Mouse (Mus musculus) retina, adult 2 months (tissue): Measurements from ENCODE around the gene Mars.

Experiments
- DNase-seq: peaks from one replicate; pipeline ENCODE4 v3.0.0-alpha.2; 2012; ENCODE audit warnings: low read depth, low spot score

The Mars gene

DNA sequence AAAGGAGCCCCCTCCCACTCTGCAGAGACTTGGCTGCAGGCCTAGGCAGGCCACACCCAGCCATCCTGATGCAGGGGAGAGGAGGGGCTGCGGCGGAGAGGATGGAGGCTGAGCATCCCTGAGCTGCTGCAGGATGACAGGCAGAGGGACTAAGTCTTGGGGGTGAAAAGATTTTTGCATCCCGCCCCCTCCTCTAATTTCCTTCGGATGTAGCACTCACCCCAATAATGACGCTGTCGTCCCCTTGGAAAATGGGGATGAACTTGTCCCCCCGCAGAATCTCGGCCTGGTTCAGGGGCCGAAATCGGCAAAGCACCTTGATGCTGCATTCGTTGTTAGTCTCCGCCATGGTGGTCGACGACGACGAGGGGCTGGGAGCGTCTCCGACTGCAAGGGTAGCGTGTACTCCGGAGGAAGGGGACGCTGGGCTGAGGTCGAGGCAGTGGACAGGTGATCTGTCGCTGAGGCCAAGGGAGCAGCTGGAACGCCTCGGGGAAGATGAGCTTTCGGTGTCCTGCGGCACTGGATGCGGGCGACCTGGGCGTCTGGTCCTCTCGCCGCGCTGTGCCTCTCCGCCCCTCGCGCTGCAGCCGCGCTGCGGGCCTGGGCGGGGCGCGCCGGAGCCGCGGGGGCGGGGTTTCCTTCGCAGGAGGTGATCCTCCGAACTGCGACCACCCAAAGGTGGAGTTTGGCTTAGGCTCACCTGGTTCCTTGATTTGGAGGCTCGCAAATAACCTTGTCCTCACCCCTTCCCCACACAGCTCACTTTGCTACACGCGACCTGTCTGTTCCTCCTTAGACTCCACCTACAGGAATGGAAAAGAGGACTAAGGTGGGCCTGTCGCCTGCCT, 48.8 kb downstream of the Mars start, which contains the start of gene Kif5a:
Gene Kif5a, minus strand, starts transcription at position 801 of the 851 bp plus-strand sequence.
- DNase-seq, result no peak

DNA sequence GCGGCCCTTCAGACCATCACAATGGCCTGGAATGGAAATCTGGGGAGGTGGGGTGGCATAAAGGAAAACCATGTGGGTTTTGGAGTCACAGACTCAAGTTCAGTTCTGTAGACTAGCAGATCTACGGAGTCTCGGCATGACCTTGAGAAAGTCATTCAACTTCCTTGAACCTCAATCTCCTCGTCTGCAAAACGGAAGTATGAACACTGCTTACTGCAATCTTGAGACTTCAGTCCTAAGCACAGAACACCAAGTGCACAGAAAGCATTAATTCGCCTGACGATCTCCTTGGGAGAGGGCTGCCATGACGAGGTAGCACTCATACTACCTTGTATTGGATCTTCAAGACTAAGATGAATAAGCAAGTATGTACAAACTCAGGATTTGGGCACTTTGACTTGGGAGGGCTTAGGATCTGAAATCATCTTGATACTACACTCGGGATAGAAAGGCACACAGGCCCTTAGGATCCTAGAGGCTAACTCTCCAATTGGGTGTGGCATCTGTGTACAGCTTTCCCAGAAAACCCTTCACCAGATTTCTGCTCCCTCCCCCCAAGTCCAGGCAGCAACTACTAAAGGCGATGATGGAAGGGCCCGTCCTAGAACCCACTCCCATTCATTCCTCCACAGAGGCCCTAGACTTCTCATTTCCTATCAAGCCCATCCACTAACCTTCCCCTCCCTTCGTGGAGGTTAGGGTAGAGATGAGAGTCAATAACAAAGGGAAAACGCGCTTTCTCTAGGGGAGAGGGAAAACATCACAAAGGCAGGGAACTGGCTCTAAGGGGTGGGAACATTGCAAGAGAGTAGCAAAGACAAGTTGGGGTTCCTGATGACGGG, 49.7 kb downstream of the Mars start:
- DNase-seq, result no peak

DNA sequence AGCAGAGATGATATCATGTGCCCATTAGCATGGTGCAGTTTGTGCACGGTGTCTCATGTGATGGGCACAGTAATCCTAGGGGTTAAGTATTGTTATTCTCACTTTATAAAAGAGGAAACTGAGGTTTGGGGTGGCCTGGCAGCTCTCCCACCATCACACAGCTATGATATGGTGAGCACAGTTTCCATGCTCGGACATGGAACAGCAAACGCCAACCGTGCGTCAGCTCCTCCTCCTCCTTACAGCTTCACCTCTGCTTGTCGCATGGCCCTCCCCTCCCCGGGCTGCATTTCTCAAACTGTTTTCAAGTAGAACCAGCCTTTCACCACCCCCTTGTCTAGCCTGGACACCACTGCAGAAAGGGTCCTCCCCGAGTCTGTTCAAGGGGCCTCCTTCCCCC, 53.1 kb downstream of the Mars start:
- DNase-seq, result no peak

- DNase-seq, result no peak
Measured at GRCm38 (mm10) chr10:127257790-127258189, 53.8 kb downstream of the Mars start.

DNA sequence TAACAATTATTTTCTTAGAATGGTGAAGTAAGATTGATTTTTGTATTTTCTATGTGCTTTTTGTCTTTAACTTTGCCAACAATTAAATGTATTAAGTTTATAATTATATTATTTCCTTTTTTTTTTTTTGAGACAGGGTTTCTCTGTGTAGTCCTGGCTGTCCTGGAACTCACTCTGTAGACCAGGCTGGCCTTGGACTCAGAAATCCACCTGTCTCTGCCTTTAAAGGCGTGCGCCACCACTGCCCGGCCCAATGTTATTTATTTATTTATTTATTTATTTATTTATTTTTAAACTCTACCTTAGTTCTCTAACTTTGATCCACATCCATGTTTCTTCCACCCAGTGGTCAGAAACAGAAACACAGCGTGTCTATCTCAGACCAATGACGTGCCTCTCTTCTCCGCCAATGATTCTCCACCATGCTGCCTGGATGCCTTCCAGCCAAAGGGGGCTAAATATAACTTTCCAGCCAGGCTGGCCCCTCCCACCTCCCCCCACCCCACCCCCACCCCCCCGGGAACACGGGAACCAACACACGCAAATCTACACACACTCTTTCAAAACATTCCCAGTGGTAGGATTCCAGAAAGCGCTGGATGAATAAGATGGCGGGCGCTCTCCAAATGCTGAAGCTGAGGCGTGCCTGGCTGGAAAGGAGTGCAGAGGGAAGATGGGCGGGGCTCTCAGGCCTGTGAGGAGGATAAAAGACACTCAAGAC, 55.8 kb downstream of the Mars start:
- DNase-seq, result no peak

DNA sequence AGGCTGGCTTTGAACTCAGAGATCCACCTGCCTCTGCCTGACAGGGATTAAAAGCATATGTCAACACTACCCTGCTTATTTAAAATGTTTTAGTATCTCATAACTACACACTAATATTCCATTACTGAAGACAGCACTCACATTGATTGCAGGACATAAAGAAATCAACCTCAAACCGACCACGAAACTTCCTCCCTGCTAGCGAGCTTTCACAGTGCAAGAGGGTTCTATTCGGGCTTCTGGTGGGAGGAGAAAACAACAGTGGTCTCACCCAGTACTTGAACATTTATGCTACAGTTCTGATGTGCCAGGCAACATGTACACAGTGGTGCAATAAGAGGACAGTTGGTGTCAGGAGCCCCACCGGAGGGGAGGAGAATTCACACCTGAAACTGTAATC, 60.8 kb downstream of the Mars start:
- DNase-seq, result no peak
